Mouse (Mus musculus) regulatory T cell (primary cell): ENCODE measurements around the gene Spin2e.
"Not testable (repeated sequence)": the region's sequence is repeated elsewhere in the genome, so short reads cannot be mapped to it uniquely, and the experiment has no call there.

Experiments used
- in situ Hi-C: fragments of 300-600 bp; cut with MboI, MseI; formaldehyde crosslinking; loops from one replicate; pipeline ENCODE4 v1.15.1; 2025; ENCODE audit warnings: high pct_unique_total_duplicates

The Spin2e gene

GRCm38 (mm10) chrX:31618820-31619219 lies at the start of gene Spin2e:
Spin2e (minus strand) TSS chrX:31618920.
- in situ Hi-C loops, result loop anchor here (25.0 kb wide), 2 partner anchors 818 to 1443 kb away; no protein-coding TSS in a partner anchor

- in situ Hi-C loops, result not testable (repeated sequence)
Measured at GRCm38 (mm10) chrX:31574183-31574582, 44.5 kb downstream of the Spin2e start, which contains the start of gene Gm21883. Gm21883 (minus strand) TSS chrX:31574283.
